Mouse (Mus musculus) right cerebral cortex, postnatal 25 days (tissue): ENCODE data around the gene Gpx5.
"Not testable (repeated sequence)": the region's sequence is repeated elsewhere in the genome, so short reads cannot be mapped to it uniquely, and the experiment has no call there.

Source experiments
- DNase-seq: peaks from one replicate; pipeline ENCODE4 v3.0.0; 2022

The Gpx5 gene

DNA sequence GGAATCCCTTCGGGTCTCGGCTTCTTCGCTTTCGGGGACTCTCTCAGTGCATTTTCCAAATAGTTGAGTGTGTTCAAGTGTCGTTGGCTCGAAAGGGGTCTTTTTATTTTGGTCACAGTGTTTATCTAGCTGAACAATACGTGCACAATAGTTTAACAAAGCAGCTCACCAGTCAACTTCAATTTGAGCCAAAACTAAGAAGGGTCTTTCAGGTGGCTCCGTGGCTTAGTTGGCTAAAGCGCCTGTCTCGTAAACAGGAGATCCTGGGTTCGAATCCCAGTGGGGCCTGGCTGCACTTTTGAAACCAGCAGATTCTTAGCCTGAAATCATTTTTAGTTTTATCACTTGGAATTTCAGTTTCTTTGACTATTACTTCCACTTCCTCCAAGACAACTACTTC lies 28.2 kb downstream of the Gpx5 start:
- DNase-seq: peak; percentile 47

DNA sequence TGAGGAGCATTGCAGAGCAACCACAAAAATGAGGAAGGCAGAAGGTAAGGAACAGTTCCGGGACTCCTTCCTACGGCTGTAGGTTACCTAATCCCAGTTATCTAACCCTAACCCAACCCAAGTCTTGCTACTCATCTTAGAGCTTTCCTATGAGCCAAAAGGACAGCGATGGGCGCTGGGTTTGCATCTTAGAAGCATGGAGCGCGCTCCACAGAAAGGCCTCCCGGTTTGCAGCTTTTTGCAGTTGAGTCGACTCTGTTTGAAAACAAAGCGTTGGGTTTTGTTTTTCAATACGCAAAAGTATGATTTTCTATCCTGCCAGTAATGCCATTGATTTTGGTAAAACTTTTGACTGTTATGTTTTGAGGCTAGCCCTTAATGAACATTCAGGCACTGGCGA lies 28.6 kb downstream of the Gpx5 start:
- no peak for DNase-seq

DNA sequence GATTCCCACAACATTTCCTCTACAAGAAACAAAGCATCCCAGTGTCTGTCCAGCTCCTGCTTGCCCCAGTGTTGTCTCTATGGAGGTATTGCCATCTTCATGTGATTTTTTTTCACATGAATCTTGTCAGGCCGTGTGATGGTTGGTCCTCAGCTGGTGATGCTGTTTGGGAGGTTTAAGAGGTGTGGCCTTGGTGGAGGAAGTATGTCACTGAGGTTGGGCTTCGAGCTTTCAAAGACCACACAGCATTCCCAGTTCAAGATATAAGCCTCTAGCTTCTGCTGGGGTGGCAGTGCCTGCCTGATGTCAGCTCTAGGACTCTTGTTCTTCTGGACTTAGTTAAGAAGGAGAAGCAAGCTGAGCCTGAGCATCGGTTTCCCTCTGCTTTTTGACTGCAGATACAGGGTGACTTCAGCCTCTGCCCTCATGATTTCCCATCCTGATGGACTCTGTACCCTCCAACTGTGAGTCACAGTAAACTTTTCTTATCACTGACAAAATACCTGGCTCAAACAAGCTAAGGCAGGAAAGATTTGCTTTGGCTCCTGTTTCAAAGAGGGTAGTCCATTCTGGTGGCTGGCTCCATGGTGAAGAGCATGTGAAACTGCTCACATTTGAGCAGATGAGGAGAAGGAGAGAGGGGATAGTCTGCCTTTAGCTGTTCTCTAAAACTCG lies 29.6 kb downstream of the Gpx5 start:
- DNase-seq: no peak

DNA sequence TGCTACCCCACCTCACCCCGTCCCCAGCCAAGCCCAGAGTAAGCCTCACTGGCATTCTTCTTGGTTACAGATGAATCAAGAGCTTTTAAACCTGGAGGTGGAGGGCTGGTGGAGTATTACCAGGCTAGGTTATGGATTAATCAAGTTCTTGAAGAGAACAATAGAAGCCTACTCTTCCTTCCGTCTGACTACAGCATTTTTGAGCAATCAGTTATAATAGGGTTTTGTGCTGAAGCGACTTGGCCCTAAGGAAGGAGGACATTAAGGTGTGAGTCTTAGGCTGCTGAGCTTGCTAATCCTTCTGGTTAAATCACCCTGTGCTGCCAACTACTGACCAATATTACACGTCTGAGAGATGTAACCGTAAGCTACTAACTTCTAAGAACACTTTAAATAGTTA lies 32.2 kb downstream of the Gpx5 start:
- no peak for DNase-seq

DNA sequence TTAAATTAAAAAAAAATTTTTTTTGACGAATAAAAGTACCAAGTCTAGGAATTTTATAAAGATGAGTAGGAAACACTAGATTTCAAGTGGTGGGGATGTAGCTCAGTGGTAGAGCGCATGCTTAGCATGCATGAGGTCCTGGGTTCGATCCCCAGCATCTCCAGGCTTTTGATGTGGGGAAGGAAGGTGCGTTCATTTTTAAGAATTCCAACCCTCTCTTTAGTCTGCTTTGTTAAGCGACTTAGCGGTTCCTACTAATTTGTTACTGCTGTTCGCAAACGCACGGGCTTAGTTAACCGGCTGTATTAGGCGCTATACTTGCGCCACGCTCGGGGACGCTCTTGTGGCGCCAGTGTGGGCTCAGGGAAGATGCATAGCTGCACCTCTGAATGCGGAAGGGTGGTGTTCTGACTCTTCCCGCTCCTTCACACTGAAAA lies 32.8 kb downstream of the Gpx5 start:
- peak; percentile 60 for DNase-seq

DNA sequence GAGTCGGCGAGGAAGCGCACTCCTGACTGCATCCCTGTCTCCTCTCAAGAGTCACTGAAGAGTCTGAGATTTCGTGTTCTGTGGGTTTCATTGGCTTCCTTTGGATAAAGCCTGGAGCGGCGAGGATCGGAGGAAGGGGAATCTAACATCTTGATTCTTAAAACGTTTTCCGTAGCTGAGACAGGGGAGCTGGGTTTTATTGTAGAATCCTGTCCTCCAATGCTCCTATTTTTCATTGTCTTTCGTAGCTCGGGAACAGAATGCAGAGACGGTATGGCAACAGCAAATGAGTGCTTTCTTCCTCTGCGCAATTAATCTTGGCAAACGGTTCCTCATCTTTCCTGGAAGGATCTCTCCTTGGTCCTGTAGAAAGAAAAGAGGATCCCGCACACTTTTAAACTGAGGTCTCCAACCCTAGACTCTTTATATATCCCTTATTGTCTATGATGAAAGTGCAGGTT lies 33.3 kb downstream of the Gpx5 start:
- peak; percentile 48 for DNase-seq

DNA sequence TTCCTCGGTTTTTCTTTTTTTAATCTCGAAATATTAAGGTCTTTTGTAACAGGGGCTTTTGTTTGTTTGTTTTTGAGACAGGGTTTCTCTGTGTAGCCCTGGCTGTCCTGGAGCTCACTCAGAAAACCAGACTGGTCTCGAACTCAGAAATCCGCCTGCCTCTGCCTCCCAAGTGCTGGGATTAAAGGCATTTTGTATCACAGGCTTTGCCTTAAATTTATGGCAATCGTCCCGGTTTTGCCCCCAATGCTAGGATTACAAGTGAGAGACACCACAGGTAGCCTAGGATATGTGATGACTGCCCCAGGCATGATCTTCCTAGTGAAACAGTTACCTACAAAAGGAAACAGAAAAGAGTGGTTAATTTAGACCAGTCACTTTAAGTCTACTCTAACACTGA lies 34.0 kb downstream of the Gpx5 start:
- no peak for DNase-seq

DNA sequence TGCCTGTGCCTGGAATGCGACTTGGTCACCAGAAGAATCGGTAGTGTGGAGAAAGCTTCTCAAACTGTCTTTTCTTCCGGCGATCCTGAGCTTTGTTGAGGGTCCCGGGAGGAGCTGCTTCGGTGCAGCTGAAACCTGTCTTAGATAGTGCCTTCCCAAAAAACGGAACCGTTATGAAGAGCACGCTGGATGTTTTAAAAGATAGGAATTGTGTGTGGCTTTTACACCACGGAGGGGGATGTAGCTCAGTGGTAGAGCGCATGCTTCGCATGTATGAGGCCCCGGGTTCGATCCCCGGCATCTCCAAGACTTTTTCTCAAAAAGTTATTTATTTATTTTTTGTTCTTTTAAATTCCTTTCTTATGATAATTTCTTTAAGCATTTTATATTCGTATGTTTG lies 38.5 kb downstream of the Gpx5 start:
- DNase-seq: peak; percentile 54

DNA sequence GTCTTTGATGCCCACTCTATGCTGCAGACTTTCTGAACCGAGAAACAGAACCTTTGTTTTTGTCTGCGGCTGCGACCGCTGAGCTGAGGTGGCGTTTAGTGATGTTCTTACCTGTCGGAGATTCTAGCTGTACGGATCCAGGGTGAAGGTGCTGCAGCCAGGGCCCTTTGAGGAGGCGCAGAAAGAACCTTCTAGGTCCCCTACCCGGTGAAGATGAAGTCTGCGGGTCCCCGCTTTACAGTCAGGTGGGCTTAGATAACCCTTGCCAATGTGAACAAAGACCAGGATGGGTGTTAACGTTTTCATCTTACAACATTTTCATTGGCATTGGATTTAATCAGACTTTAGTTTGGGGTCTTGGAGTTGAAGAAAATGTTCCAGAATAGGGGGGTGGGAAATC lies 39.0 kb downstream of the Gpx5 start:
- DNase-seq: no peak

DNA sequence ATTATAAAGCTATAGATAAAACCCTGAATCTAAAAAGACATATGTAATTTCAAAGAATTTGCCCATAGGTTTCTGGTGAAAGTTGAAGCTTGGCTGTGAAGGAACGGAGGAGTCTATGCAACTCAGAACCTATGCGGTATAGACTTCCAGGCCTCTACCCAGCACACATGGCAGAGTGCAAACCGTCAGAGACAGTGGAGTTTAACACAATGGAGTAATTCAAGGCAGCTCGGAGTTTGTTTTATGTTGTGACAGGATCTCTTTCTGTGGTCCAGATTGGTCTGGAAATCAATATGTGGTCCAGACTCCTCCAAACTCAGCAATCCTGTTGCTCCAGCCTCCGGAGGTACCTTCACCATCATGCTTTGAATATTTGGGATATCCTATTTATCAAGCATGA lies 39.5 kb downstream of the Gpx5 start:
- DNase-seq: no peak

DNA sequence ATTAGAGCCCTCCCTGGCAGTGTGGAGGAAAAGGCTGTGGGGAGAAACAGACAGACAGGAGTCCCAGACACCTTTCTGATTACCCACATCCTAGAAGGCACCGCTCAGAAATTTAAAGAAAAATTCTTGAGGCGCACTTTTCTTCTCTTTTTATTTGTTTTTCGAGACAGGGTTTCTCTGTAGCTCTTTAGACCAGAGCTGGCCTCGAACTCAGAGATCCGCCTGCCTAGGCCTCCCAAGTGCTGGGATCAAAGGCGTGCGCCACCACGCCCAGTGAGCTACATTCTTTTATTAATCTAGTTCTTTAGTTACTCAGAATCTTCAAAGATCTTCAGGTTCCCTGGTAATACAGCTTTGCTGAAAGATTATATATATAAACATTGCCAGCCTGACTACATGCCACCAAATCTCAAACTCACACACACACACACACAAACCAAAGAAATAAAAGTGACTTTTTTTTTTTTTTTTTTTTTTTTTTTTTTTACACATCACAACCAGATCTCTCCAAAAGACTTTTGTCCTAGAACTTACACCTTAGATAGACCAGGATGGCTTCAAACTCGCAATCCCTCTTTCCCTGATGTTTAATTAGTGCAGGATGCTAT lies 42.4 kb downstream of the Gpx5 start:
- DNase-seq: no peak

DNA sequence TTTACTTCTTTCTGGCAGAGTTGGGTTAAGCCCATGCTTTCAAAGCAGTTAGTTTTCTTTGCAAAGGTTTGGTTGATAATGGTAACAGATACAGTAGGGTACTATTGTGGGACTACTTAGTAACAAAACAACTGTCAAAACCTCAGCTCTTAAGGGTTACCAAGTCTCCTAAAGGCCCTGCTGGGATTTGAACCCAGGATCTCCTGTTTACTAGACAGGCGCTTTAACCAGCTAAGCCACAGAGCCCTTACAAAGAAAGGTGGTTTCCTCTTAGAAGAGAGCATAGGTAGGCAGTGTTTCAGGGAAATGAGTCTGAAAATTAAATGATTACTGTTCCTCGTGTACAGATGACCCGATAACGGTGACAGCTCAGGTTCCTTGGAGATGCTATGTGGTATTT lies 43.5 kb downstream of the Gpx5 start:
- DNase-seq: no peak

DNA sequence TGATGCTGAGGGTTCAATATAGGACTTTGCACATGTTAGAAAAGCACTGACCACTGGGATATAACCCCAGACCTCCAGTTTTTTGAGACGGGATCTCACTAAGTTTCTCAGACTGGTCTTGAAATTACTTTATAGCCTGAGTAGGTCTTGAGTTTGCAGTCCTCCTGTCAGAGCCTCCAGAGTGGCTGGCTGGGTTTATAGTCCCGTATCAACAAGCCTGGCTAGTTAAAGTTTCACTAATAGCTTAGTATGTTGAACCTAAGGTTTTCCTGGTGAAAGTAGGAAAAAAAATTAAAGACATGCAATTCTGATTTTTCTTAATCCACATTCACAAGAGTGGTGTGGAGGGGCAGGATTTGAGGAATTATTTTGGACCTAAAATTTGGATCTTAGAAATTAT lies 46.3 kb downstream of the Gpx5 start:
- no peak for DNase-seq

DNA sequence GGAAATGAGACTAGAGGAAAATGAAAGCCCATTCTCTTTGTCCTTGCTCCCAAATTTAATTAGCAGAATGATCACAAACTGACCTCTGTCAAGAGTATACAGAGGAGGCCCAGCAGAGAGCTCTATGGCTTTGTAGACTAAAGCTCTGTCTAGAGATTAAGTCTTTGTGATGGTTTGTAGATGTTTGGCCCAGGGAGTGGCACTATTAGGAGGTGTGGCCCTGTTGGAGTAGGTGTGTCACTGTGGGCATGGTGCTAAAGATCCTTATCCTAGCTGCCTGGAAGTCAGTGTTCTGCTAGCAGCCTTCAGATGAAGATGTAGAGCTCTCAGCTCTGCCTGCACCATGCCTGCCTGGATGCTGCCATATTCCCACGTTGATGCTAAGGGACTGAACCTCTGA lies 47.6 kb downstream of the Gpx5 start:
- not testable (repeated sequence) for DNase-seq

DNA sequence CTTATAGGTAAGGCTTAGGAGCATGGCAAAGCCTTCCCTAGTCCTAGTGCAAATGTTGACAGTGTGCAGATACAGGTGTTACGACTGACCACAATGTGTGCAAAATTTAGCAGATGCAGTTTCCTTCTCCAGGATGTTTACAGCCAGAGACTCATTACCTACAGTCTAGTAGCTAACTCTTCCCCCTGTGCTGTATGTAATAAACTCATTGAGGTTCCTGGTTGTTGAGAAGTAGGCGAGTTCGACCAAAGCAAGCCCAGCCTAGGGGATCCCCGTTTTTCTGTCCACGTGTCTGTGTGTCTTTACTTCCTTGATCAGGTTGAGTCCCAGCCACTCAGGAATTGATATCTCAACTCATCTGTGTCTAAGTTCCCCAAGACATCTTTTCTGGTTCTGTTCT lies 48.4 kb downstream of the Gpx5 start:
- no peak for DNase-seq

DNA sequence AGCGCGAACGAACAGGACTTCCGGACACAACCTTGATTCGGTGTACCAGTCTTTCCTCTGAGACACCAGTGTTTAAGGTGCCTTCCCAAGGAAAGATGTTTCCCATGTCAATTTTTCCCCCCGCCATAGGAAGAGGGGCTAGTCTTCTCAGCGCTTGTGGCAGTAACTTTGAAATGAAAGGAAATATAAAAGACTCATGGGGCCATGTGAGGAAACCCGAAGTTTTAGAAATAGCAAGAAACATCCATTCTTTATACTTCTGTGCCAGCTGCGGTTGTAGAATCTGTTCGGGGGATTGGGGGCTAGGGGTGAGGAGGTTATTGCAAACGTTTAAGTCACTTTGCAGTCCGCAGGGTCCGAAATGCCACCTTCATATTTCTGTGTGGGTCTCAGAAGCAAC lies 49.3 kb downstream of the Gpx5 start:
- DNase-seq: no peak

DNA sequence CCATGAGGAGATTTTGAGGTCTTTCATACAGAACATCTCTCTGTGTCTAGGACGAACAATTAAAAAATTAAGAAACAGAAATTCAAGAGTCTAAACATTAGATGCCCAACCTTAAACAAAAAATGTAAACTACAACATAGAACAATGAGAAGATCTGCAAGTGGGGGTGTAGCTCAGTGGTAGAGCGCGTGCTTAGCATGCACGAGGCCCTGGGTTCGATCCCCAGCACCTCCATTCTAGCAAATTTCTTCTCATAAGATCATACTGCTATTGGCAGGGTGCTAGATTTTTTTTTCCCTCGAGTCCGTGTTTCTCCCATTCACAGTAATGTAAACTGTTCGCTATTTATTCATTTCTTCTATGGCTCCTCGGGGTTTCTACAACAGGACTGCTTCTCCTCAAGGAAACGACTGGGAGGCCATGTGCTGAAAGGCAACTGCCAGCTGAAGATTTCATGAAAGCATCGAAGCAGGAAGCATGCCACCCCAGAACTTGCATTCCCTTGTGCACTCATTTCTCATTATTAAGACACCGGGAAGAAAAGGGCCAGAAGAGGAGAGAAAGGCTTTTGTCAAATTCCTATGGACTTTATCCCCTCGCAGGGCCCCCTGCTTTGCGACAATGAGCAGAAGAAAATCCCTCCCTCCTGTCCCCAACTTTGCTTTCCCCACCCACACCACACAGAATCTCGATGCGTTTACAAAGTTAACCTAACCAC lies 50.0 kb downstream of the Gpx5 start:
- no peak for DNase-seq

DNA sequence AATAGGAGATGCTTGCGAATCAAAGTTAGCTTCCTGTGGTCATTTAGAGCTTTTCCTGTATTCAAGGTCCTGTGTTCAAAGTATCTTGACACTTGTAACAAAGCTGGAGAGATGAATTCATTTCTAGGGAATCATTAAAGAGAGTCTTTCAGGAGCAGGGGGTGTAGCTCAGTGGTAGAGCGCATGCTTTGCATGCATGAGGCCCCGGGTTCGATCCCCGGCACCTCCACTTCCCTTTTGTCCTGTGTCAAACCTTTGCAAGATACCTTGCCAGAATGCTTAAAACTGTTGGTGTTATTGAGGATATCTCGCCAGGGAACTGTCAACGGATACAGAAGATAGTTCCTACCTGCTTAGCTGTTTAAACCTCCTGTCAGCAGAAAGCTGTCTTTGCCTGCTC lies 51.7 kb downstream of the Gpx5 start:
- no peak for DNase-seq

DNA sequence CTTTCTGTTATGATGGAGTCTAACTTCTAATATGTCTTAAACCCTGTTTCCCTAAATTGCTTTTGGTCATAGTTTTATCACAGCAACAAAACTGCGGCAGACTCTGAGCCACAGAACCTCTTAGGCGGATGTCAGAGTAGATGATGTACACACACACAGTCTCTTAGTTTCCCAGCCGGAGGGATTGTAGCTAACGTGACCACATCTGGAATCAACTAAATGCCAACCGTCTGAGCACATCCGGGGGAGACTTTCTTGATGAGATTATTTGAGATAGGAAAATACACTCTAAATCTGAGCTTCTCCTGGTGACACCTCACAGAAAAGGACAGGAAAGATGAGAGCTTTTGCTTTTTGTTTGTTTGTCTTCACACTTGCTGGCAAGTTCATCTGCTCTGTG lies 55.4 kb downstream of the Gpx5 start:
- no peak for DNase-seq

DNA sequence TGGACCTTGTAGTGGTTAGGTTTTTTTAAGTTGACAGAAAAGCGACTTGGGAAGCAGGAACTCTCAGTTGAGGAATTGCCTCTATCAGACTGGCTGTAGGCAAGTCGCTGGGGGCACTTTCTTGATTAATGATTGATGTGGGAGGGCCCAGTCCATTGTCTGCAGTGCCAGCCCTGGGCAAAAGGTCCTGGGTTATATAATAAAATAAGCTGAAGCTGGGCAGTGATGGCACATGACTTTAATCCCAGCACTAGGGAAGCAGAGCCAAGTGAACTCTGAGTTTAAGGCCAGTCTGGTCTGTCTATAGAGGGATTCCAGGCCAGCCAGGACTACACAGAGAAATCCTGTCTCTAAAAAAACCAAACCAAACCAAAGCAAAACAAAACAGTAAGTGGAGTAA lies 55.8 kb downstream of the Gpx5 start:
- no peak for DNase-seq
